Mouse (Mus musculus) adrenal gland, postnatal 14 days (tissue): ENCODE data around the gene Kif26a. TPM values are rescaled to one million over a fixed set of nuclear protein-coding genes. Genes with fewer than 3 reads are reported as not detected.

ENCODE experiments used
- DNase-seq: peaks from one replicate; pipeline ENCODE4 v3.0.0; 2021; ENCODE audit warnings: mixed read lengths
- long read RNA-seq, 2 experiments: library from polyadenylated mRNA; stranded (forward); transcript quantifications; one replicate each; pipeline ENCODE4 v2.0.0; 2021
- total RNA-seq: library from RNA; stranded (reverse); gene quantifications from 2 replicates; pipeline ENCODE4 v1.2.3, GENCODE M21; 2021

Kif26a gene
- 12.8 and 15.4 TPM in 2 replicates for total RNA-seq
- long read RNA-seq, experiment 1, partial matches to known transcripts, result 0 of 1 reads
- long read RNA-seq, experiment 1, other reads (novel, unspliced or antisense), result 1 of 1 reads
- long read RNA-seq, experiment 2, result 0 reads

DNA sequence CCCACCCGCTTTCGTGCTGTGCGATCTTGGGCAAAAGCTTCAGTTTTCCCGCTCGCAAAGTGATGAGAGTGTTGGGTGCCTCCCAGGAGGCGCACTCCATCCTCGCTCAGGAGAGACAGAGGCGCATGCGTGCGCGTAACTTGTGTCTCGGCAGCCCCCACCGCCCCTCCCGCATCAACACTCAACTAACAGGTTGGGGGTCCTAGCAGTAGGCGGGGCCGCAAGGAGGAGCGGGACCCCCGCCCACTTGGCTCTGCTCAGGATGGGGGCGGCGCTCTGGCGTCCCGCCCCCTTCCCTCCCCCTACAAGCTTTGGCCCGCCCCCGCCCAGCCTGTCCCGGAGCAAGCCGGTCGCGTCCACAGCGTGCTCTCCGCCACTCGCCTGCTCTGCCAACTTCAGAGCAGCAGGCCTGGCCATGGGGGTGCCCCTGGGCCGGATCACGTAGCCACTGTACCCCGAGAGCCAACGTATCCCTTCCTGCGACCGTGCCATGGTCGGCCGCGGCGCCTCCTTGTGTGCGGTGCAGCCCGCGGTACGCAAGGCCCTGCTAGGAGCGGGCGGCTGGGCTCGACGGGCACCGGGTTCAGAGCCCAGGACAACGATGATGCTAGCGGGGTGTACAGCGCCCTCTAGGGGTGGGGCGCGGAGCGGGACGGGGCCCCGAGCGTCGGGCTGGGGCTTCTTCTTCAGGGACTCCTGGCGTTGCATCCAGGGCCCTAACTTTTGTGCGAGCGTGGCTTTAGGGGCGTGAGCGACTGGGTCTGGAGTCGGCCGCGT is at the start of gene Kif26a:
Gene Kif26a (plus strand): TSS at position 334 of the 777 bp plus-strand sequence.
- DNase-seq, result peak; percentile 78

DNA sequence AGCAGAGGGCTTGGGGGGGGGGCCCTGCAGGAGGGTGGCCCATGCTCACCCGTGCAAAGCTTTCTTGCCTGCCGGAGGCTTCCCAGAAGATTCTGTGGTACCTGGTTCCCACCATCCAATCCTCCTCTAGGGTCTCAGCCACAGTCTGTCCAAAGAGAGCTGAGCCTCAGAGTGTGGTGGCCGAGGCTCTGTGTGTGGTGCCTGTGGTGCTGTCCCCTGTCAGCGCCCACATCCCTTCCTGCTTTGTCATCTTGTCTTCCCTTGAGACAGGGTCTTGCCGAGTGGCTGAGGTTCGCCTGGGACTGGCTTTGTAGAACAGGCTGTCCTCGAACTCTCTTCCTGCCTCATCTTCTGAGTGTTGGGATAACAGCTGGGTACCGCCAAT is 49.3 kb upstream of the Kif26a start:
- DNase-seq, result no peak

DNA sequence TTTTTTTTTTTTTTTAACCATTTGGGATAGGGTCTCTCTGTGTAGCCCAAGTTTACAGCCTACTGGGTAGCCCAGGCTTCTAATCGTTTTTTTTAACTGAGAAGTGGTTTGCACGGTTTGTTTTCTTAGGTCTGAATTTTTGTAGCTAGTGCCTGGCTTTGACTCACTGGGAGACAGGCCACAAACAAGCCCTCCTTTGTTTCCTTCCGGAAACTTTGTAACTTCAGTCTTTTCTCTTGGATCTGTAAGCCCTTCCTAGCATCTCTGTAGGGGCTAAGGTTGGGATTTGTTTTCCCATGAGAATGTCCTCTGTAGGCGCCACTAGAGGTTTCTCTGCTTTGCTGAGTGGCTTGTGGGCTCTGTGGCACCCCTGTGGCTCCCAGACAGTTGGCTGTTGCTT is 45.9 kb upstream of the Kif26a start:
- no peak for DNase-seq

DNA sequence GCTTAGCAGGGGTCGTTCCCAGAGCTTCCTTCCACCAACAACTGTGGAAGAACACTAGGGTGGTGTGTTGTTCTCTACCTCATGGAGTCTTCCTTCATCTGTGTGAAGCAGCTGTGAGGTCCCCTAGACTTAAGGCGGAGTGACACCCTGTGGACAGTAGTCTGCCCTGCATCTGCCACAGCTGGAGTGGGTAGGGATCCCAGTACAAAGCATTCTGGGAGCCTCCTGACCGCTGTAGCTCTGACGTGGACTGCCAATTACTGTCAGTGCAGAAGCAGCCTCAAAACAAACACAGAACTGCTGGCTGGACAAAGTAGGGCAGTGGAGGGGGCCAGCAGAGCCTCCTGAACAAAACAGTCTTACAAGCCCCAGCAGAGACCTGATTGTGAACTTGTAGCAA is 45.0 kb upstream of the Kif26a start:
- peak; percentile 52 for DNase-seq

DNA sequence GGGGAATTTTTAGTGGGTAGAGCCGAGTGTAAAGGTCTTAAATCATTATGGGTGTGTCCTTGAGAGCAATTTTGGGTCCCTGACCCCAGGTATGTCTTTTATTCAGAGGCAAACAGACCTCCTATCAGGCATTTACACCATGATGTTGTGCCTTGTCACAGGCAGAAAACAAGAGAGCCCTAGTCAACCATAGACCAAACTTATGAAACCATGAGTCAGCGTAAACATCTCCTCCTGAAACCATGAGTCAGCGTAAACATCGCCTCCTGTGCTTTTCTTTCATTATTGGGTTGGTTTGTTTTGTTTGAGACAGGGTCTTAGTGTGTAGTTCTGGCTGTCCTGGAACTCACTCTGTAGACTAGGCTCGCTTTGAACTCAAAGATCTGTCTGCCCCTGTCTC is 42.8 kb upstream of the Kif26a start:
- no peak for DNase-seq

DNA sequence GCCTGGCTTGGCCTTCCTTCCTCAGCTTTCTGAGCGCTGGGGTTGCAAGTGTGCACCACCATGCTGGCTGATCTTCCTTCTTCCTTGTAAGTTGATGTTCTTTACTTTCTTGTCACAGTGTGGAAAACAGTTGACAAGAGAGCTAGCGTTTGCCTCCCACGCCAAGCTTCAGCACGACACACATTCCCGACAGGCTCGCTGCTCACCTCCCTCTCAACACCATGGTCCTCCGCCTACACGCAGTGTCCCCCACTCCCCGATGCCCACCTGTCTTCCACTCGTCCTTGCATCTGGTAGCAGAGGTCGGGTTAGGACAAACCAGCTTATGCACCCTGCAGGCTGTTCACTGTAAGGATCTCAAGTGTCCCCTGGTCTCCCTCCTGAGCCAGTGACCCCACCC is 41.1 kb upstream of the Kif26a start:
- DNase-seq, result no peak

DNA sequence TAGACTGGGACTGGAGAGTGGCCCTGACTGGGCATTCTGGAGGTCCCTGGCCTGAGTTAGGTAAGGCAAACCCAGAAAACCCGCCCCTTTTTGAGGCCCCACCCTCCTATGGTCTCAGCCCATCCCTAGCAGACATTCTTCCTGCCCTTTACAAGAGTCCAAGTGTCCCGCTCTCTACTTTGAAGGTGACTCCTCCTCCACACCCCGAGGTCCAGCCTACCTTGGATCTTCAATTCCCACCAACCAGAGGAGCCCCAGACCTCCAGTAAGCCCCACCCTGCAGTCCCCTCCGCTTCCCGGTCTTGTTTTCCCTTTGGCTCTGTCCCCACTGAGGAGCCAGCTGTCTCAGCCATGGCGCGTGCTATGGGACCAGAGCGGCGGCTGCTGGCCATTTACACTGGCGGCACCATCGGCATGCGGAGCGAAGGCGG is 39.5 kb upstream of the Kif26a start, which contains the start of gene Aspg:
Gene Aspg (plus strand): TSS at position 139 of the 431 bp plus-strand sequence.
- peak; percentile 54 for DNase-seq

DNA sequence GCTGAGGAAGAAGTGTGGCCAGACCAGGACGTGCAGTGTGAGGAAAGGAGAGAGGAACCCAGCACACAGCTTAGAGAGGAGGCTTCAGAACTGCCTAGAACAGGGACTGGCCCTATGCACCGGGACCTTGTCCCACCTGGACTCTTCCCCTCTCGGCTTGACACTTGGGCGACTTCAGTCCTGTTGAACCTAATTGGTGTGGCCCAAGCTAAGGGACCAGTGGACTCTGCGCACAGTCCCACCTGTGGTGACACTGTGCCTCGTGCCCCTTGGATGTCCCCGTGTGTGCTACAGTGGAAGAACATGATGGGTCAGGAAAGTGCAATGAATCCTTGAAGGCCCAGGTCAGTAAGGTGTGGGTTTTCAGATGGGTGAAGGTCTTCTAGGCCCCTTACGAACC is 38.3 kb upstream of the Kif26a start:
- no peak for DNase-seq

DNA sequence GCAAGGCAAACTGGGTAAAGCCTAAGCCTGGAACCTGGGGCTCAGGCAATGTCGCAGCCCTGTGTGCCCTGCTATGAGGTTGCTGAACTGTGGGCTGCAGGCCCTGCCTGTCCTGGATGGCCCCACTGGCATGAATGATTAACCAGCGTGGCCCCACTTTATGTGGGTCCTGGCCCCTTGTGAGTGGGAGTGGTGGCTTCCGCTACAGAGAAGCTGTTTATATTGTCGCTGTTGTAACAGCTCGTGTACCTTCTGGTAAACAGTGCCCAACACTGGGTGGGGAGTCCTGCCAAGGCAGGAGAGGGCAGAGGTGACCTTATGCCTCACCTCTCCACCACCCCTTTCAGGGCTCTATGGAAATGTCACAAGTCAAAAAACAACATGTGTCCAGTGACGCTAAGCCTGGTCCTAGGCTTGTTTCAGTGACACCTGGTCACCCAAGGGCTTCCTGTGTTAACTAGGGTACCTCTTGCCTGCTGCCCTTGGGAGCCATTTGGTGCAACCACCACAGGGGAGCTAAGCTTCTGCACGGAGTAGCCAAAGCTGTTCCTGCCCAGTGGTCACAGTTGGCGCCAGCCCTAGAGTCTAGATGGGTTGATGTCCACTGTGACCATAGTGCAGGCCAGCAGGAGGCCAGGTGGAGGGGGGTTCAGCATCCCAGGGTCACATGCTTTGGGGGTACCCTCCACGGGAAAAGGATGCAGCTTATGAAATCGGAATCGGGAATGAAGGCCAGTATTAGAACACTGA is 37.1 kb upstream of the Kif26a start:
- DNase-seq, result peak; percentile 35

DNA sequence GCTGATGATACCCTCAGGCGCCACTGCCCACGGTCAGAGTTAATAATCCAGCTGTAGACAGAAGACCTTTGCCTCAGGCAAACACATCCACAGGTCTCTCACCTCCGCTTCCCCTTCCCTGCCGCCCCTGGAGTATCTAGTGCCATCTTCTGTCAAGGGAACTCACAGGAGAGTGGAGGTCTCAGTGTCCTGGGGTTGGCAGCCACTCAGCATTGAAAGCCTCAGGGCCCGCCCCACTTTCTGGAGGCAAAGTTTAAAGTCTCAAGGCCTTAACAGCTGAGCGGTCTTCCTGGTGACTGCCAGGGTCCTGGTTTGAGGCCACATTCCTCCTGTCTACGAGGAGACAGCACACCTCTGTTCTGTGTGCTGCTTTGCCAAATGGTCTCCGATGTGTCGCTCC is 36.3 kb upstream of the Kif26a start:
- DNase-seq, result no peak

DNA sequence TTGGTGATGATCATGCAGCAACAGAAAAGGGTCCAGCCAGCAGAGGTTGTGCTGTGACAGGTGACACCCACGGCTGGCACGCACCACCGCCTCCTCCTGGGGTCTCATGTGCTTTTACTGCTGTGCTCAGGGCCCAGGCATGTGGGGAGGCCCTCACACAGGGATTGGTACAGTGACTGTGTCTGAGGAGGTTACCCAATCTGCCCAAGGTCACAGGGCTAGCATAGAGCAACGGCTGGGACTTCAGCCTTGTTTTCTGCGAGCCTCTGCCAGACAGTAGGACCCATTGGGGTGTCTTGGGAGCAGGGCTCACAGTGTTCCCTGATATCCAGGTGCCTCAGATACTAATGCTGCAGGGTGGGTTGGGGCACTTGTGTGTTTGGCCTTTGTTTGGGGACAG is 34.7 kb upstream of the Kif26a start:
- peak; percentile 80 for DNase-seq

DNA sequence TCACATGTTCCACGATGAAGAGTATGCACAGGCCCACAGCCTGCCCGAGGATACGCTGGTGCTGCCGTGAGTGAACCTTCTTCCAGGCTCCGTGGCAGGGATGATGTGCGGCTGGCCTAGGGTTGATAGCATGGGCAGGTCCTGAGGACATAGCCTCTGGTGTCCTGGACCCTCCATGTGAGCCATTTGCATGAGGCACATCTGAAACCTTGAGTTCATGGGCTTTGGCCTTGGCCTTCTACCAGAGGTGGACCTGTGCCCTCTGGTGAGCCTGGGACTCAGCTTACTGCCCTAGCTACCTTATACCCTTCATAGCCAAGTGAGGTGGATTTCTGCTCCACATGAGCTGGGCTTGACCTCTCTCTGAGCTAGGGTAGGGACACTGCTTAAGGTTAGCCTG is 33.8 kb upstream of the Kif26a start:
- DNase-seq, result no peak

DNA sequence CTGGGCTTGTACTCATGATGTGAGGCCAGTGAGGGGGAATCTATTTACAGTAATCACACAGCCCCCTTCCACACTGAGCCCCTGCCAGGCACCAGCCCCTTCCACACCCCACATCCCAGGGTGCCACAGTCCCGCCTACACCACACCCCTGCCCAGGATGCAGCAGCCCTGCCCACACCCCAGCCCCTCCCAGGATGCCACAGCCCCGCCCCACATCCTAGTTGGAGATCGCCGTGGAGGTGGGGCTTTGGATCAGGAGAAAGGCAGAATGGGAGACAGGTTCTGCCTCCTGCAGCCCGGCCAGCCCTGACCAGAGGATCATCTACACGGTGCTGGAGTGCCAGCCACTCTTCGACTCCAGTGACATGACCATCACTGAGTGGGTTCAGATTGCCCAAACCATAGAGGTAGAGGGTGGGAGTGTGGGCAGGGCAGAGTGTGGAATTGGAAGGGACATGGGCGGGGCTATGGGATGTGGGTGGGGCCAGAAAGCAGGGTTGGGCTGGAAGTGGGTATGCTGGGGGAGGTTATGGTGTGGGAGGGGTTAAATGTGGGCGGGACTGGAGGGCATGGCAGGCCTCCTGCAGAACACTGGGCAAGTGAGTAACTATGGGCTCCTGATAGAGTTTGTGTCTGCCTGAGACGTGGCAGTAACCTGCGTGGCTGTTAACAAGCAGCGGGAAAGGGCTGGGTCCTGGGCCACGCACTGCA is 33.2 kb upstream of the Kif26a start:
- DNase-seq, result no peak

DNA sequence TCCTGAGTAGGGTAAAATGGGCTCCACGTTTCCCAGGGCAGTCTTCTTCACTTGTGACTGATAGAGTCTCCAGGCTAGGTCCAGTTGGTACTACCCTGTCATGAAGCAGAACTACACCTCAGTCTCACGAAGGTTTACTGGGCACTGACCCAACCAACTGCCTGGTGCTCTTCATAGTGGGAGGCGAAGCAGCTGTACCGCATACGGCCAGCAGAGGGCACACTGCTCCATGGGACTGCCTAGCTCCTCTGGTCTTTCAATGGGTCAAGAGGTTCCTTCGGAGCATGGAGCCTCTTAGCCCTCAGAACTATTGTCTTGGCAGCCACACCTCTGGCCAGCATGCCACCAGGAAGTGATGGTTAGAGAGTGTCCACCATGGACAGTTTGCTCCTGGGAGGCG is 32.3 kb upstream of the Kif26a start:
- DNase-seq, result peak; percentile 92

DNA sequence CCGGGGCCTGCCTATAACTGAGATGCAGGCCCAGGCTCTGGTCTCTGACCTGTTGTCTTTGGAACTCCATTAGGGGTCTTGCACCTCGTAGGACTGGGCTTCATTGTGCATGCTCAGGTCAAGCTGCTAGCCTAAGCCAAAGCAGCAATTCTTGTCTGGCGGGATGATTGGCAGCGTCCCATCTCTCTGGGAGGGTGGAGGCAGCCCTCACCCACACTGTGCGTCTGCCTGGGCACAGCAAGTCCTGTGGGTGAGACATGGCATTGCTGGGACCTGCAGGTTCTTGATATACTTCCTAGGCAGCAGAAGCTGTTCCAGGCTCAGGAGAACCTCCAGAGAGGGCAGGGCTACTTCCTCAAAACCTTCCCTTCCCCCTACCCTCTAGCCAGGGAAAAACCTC is 29.0 kb upstream of the Kif26a start:
- no peak for DNase-seq

DNA sequence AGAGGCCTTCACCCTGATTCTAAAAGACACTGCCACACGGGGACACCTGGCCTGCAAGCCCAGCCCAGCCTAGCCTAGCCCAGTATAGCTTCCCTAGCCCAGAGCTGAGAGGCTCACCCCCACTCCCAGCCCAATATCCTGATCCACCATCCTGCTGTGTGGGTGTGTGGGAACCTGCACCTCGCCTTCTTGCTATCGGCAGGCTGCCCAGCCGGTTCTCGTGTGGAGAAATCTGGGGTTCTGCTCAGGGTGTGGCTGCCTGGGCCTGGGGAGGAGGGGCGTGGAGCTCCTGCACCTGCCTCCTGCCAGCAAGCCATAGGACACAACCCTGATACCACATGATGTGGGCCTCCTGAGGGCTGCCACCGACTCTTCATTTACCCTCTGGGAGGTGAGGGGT is 28.4 kb upstream of the Kif26a start:
- DNase-seq, result no peak

DNA sequence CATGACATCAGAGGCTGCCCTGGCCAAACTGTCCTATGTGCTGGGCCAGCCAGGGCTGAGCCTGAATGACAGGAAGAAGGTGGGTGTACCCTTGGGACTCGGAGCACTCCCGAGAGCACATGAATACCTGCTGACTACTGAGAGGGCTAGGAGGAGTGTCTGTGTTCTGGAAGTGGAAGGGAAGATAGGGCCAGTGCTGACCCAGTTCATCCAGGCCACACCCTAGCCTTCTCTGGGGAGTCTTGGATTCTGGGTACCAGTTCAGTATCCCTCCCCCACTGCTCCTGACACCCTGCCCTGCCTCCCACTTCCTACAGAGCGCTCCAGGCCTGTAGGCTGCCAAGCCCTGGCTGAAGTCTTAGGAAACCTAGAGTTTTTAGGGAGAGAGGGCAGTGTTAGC is 24.8 kb upstream of the Kif26a start:
- DNase-seq, result no peak

DNA sequence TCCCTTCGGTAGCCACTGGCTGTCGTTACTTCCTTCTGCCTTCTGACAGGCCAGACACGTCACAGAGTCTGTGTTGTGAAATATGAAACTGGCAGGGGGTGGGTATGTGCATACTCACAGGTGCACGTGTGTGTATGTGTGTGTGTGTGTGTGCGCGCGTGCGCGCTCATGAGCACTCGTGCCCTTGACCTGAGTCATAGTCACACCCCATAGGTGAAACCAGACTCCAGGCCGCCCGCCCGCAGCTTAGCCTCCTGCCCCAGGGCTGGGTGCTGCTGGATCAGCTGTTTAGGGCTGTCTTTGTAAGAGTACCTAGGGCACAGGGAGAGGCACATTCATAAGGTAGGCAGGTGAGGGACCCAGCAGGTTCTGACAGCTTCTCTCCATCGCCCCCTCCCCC is 20.1 kb upstream of the Kif26a start:
- DNase-seq, result no peak

DNA sequence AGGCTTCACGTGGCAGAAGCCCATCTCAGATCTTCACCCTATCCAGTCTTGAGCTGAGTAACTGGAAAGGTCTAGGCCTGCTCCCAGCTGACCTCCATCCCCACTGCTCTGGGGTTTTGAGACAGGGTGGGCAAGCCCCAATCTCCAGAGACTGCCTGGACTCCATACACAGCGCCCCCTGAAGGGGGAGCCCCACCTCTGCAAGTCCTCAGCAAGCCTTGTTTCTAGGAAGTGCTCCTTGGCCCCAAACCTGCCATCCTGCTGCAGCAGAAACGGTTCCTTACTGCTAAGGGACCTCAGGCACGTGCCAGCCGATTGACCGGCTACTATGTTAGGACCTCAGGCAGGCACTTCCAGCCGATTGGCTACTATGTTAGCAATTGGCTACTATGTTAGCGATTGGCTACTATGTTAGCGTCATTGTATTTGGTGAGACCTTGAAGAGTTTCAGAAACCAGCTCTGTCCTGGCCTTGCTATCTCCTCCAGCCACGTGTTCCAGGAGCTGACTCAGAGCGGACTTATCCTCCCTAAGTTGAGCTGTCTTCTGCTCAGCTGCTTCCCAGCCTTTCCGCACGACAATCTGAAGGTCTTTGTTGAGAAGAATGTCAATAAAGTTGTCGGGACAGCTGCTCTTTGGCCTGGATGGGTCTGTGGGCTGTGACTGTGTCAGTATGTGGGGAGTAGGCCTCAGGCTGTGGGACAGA is 18.9 kb upstream of the Kif26a start:
- DNase-seq, result peak; percentile 73

DNA sequence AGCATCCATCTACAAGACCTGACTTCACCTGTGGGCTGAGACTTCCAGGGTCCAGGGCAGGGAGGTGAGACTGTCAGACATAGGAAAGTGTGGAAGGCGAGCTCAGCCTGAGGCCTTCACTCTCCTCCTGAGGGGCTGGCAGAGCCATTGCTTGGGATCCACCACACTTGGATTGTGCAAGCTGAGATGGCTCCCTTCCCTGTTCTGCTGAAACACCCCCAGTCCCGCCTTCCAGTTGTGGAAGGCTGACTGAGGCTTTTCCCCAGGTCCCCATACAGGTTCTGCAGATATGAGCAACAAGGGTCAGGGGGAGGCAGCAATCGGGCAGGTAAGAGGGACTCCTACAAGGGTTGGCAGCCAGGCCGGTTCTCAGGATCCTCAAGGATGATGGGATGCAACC is 17.5 kb upstream of the Kif26a start:
- peak; percentile 62 for DNase-seq

DNA sequence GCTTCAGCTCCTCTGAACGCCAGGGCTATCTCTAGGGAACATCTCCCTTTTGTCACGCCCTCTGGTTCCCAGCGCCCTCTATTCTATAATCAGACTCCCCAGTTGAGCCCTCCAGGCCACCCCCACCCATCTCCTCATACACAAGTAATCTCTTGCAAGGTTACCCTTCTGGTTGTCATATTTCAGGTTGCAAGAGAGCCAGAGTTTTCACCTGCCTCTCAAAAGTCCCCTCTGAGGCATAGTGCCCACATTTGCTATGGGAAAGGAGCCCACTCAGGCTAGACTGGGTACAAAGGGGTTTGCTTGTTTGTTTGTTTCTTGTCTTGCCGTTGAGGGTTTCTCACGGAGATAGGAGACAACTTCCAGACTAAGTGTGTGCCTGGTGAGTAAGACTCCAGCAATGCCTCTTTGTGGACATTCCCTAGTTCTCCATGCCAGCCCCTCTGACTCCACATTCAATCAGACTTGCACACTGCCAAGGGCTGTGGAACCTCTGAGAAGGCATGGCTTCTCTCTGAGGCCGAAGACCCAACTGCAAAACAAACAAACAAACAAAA is 16.6 kb upstream of the Kif26a start:
- DNase-seq, result no peak
